Mouse (Mus musculus) small intestine, adult 2 months (tissue): Measurements from ENCODE around the gene Hao2.

ENCODE experiments used
- CTCF ChIP-seq: fragments of 200-500 bp; IDR thresholded peaks from 2 replicates; pipeline ENCODE4 v1.5.1; 2012; ENCODE audit warnings: low read depth, mild to moderate bottlenecking, control low read depth, inconsistent platforms, low read length, moderate library complexity, mixed read lengths; ENCODE audit not compliant: insufficient replicate concordance, insufficient read length; ENCODE audit errors: extremely low read depth
- POLR2A ChIP-seq: fragments of 200-500 bp; IDR thresholded peaks from 2 replicates; pipeline ENCODE4 v1.6.1; 2012; ENCODE audit warnings: low read depth, mild to moderate bottlenecking, control low read depth, inconsistent platforms, low read length, moderate library complexity

GRCm38 (mm10) chr3:98934041-98934440, 41.0 kb upstream of the Hao2 start:
- TF ChIP-seq CTCF (no peak), POLR2A (no peak)
